Mouse (Mus musculus): ENCODE results near the gene Aqp1. TPM values are rescaled to one million over a fixed set of nuclear protein-coding genes. Genes with fewer than 3 reads are reported as not detected.
A peak's percentile ranks its signal among the peaks of the same experiment; 100 is the strongest.

The Aqp1 gene
- polyA plus RNA-seq (2015; fragmentation: Nextera tagmentation; extraction: Ambion mirVana), result 27.6 and 30.9 TPM in 2 replicates

GRCm38 (mm10) chr6:55335989-55336514 lies at the start of gene Aqp1:
TSS of gene Aqp1 (plus strand) at chr6:55336432.
- Histone ChIP-seq H3K4me3 (ENCODE audit: low read length) (no peak within 1 kb of the TSS), H3K4me2 (ENCODE audit: low read length) (no peak within 1 kb of the TSS), H3K4me1 (ENCODE audit: control insufficient read depth, insufficient read depth, low read depth, low read length) (peaks cover 13% of the 10 kb centered on the region), H3K27ac (ENCODE audit: low read depth, low read length) (no peak within 1 kb of the TSS), H3K9me3 (ENCODE audit: control insufficient read depth, low read length) (no peaks in the 10 kb centered on the region), H3K36me3 (ENCODE audit: control insufficient read depth, insufficient read depth, low read length) (no peaks in the 10 kb centered on the region), H3K9ac (ENCODE audit: low read depth, low read length) (no peak within 1 kb of the TSS), H3K27me3 (replicated peaks; ENCODE audit: control insufficient read depth, insufficient read depth, low read length) (no peaks in the 10 kb centered on the region)
- ATAC-seq, result peak; percentile 72
- WGBS, result 29% methylated on average over 12 of the region's 12 CpGs

DNA sequence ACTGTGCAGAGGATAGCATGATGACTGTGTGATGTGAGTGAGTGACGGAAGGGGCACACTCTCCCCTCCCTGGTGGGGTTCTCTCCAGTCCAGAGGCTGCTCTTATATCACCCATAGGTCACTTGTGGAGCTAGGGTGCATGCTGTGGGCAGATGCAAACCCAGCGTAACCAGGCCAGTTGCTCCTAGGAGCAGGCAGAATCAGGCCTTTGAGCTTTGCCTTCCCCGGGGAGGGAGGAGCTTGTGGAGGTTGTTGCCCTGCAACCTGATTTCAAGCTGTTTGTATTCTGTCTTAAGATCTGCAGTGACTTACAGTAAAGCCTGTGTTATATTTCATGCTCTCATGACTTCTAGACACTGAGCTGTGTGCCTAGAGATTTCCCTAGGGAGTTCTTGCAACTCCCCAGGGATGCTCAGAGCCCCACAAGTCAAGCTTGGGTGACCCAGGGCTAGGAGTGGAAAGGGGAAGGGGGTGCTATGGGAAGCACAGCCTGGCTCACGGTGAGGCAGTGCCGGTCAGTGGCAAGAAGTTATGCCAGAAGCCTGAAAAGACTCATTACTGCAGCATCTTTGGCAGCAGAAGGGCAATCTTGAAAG lies 48.1 kb upstream of the Aqp1 start:
- H3K9me3 ChIP-seq (ENCODE audit: control insufficient read depth, low read length), result no peaks in the 10 kb centered on the region
- no peak overlapping the region for H3K4me3 ChIP-seq (ENCODE audit: low read length)
- H3K36me3 ChIP-seq (ENCODE audit: control insufficient read depth, insufficient read depth, low read length), result no peaks in the 10 kb centered on the region
- 85% methylated on average over 5 of the region's 5 CpGs for WGBS
- H3K27ac ChIP-seq (ENCODE audit: low read depth, low read length), result no peak overlapping the region
- no peak overlapping the region for H3K4me2 ChIP-seq (ENCODE audit: low read length)
- no peak for ATAC-seq
- no peaks in the 10 kb centered on the region for H3K27me3 ChIP-seq (replicated peaks; ENCODE audit: control insufficient read depth, insufficient read depth, low read length)
- H3K4me1 ChIP-seq (ENCODE audit: control insufficient read depth, insufficient read depth, low read depth, low read length), result no peaks in the 10 kb centered on the region
- H3K9ac ChIP-seq (ENCODE audit: low read depth, low read length), result no peak overlapping the region

DNA sequence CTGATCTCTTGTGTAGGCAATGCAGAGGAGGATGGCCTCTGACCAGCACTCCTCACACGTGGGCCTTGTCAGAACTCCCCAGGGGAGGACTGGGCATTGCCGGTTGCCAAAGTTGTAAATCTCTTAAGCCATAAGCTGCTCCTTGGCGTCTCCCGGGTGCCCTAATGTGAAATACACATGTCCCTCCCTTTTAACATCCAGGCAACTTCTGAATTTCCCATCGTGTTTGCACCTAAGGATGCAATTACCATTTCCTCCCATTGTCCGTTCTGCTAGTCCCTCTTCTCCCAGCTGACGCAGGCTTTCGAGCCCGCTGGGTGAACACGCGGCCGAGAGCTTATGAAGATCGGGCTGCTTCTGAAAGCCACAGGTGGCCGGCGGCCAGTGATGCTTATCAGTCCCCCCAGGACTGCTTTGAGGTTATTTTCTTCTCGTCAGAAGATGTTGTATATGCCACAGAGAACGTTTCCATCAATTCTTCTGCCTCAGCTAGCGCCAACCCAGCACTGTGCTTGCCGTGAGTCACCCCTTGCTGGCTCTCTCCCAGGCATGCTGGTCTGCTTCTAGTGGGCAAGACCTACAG lies 41.6 kb upstream of the Aqp1 start:
- Histone ChIP-seq H3K4me2 (ENCODE audit: low read length) (no peak overlapping the region), H3K9ac (ENCODE audit: low read depth, low read length) (no peak overlapping the region), H3K27ac (ENCODE audit: low read depth, low read length) (no peak overlapping the region), H3K27me3 (replicated peaks; ENCODE audit: control insufficient read depth, insufficient read depth, low read length) (no peaks in the 10 kb centered on the region), H3K9me3 (ENCODE audit: control insufficient read depth, low read length) (no peaks in the 10 kb centered on the region), H3K36me3 (ENCODE audit: control insufficient read depth, insufficient read depth, low read length) (no peaks in the 10 kb centered on the region), H3K4me1 (ENCODE audit: control insufficient read depth, insufficient read depth, low read depth, low read length) (no peaks in the 10 kb centered on the region), H3K4me3 (ENCODE audit: low read length) (no peak overlapping the region)
- WGBS, result 59% methylated on average over 19 of the region's 19 CpGs
- ATAC-seq, result no peak

DNA sequence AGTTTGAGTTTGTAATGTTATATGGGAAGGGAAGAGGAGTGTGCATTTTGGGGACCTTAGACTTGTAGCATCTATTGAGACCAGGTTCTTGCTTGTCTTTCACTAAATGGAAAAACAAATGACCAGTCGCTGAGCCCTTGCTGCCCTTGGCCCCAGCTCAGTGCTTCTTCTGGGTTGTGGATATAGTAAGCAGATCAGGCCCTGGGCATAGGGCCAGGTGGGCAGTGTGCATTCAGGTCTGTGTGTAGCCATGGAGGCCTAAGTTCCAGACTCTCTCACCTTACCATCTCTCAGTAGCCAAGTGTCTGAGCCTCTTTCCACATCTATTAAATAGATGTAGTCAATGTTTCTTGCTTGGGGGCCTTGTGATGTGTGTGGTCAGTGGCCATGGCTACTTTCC lies 40.9 kb upstream of the Aqp1 start:
- no peak overlapping the region for H3K4me3 ChIP-seq (ENCODE audit: low read length)
- no peaks in the 10 kb centered on the region for H3K9me3 ChIP-seq (ENCODE audit: control insufficient read depth, low read length)
- no peak overlapping the region for H3K4me2 ChIP-seq (ENCODE audit: low read length)
- no peaks in the 10 kb centered on the region for H3K36me3 ChIP-seq (ENCODE audit: control insufficient read depth, insufficient read depth, low read length)
- no peak overlapping the region for H3K9ac ChIP-seq (ENCODE audit: low read depth, low read length)
- H3K27ac ChIP-seq (ENCODE audit: low read depth, low read length), result no peak overlapping the region
- H3K27me3 ChIP-seq (replicated peaks; ENCODE audit: control insufficient read depth, insufficient read depth, low read length), result no peaks in the 10 kb centered on the region
- no peak; the same call in 1 of the 2 replicates for ATAC-seq
- 73% methylated on average over 1 of the region's 1 CpGs for WGBS
- no peaks in the 10 kb centered on the region for H3K4me1 ChIP-seq (ENCODE audit: control insufficient read depth, insufficient read depth, low read depth, low read length)

GRCm38 (mm10) chr6:55299482-55299881 lies 36.8 kb upstream of the Aqp1 start:
- 86% methylated on average over 8 of the region's 8 CpGs for WGBS
- ATAC-seq, result no peak

DNA sequence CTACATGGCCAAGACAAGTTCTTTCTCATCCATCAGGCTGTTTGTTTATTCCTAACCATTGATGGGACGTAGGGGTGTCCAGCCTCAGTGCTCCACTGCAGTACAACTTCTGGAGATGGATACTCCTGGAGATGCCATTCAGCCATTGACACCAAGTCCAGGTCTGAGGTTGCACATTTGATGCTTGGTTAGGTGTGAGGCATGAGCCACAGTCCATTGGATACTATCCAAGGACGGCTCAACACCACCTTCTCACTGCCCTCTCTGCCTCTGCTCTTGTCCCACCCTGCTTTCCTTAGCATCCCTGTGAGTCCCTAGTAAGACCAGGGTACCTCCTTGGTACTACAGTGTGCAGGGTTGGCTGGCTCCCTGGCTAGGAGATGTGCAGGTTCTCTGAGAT lies 36.3 kb upstream of the Aqp1 start:
- no peak overlapping the region for H3K4me3 ChIP-seq (ENCODE audit: low read length)
- no peak overlapping the region for H3K4me2 ChIP-seq (ENCODE audit: low read length)
- no peaks in the 10 kb centered on the region for H3K36me3 ChIP-seq (ENCODE audit: control insufficient read depth, insufficient read depth, low read length)
- H3K27me3 ChIP-seq (replicated peaks; ENCODE audit: control insufficient read depth, insufficient read depth, low read length), result no peaks in the 10 kb centered on the region
- H3K4me1 ChIP-seq (ENCODE audit: control insufficient read depth, insufficient read depth, low read depth, low read length), result no peaks in the 10 kb centered on the region
- no peak for ATAC-seq
- WGBS, result 87% methylated on average over 2 of the region's 2 CpGs
- no peaks in the 10 kb centered on the region for H3K9me3 ChIP-seq (ENCODE audit: control insufficient read depth, low read length)
- no peak overlapping the region for H3K9ac ChIP-seq (ENCODE audit: low read depth, low read length)
- H3K27ac ChIP-seq (ENCODE audit: low read depth, low read length), result no peak overlapping the region

More at GRCm38 (mm10) chr6:55299482-55299881, 36.8 kb upstream of the Aqp1 start:
- Histone ChIP-seq H3K4me3 (ENCODE audit: low read length) (no peak overlapping the region), H3K9me3 (ENCODE audit: control insufficient read depth, low read length) (no peaks in the 10 kb centered on the region), H3K36me3 (ENCODE audit: control insufficient read depth, insufficient read depth, low read length) (no peaks in the 10 kb centered on the region), H3K9ac (ENCODE audit: low read depth, low read length) (no peak overlapping the region), H3K27me3 (replicated peaks; ENCODE audit: control insufficient read depth, insufficient read depth, low read length) (no peaks in the 10 kb centered on the region), H3K27ac (ENCODE audit: low read depth, low read length) (no peak overlapping the region), H3K4me2 (ENCODE audit: low read length) (no peak overlapping the region), H3K4me1 (ENCODE audit: control insufficient read depth, insufficient read depth, low read depth, low read length) (no peaks in the 10 kb centered on the region)

- no peak overlapping the region for H3K9ac ChIP-seq (ENCODE audit: low read depth, low read length)
- H3K36me3 ChIP-seq (ENCODE audit: control insufficient read depth, insufficient read depth, low read length), result no peaks in the 10 kb centered on the region
- 88% methylated on average over 11 of the region's 11 CpGs for WGBS
- no peak overlapping the region for H3K4me3 ChIP-seq (ENCODE audit: low read length)
- no peak overlapping the region for H3K27ac ChIP-seq (ENCODE audit: low read depth, low read length)
- H3K4me2 ChIP-seq (ENCODE audit: low read length), result no peak overlapping the region
- H3K4me1 ChIP-seq (ENCODE audit: control insufficient read depth, insufficient read depth, low read depth, low read length), result no peaks in the 10 kb centered on the region
- H3K27me3 ChIP-seq (replicated peaks; ENCODE audit: control insufficient read depth, insufficient read depth, low read length), result no peaks in the 10 kb centered on the region
- ATAC-seq, result no peak
- H3K9me3 ChIP-seq (ENCODE audit: control insufficient read depth, low read length), result no peaks in the 10 kb centered on the region
These were observed 35.5 kb upstream of the Aqp1 start for GRCm38 (mm10) chr6:55300704-55301103.

DNA sequence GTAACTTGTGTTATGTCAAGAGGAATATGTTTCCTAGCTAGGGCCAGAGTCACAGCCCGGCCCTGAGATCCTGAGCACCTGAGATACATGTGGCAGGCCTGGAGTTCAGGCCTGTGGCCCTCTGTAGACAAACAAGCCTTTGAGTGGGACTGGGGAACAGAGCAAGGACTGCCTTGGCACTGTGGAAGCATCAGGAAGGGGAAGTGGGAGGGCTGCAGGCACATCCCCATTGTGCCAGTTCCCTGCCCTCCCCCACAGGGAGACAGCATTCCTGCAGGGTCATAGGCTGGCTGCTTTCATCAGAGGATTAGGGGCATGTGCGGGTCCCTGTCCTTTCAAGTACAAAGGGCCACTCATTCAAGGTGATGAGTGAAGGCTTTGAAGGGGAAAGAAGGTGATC lies 26.1 kb upstream of the Aqp1 start:
- Histone ChIP-seq H3K27me3 (replicated peaks; ENCODE audit: control insufficient read depth, insufficient read depth, low read length) (no peaks in the 10 kb centered on the region), H3K36me3 (ENCODE audit: control insufficient read depth, insufficient read depth, low read length) (no peaks in the 10 kb centered on the region), H3K27ac (ENCODE audit: low read depth, low read length) (no peak overlapping the region), H3K9ac (ENCODE audit: low read depth, low read length) (no peak overlapping the region), H3K4me3 (ENCODE audit: low read length) (no peak overlapping the region), H3K4me1 (ENCODE audit: control insufficient read depth, insufficient read depth, low read depth, low read length) (no peaks in the 10 kb centered on the region), H3K9me3 (ENCODE audit: control insufficient read depth, low read length) (no peaks in the 10 kb centered on the region), H3K4me2 (ENCODE audit: low read length) (no peak overlapping the region)
- 80% methylated on average over 2 of the region's 2 CpGs for WGBS
- ATAC-seq, result no peak

DNA sequence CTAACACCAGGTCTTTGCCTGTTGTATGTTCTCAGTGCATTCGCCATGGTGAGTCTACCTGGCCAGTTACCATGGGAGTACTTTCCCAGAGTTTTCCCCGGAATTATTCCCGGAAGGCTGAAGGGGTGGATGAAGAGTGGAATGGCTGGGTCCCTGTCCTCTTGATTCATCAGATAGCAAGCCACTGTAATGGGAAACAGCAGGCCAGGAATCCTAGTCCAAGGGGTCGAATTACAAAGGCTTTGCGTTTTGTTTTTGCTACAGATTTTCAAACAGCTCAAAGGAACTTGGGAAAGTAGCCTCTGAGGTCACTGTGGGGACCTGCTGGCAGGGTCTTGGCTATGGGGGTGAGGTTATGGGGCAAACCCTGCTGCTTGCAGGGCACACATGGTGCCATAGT lies 24.3 kb upstream of the Aqp1 start:
- Histone ChIP-seq H3K9me3 (ENCODE audit: control insufficient read depth, low read length) (no peaks in the 10 kb centered on the region), H3K4me1 (ENCODE audit: control insufficient read depth, insufficient read depth, low read depth, low read length) (no peaks in the 10 kb centered on the region), H3K36me3 (ENCODE audit: control insufficient read depth, insufficient read depth, low read length) (no peaks in the 10 kb centered on the region), H3K27ac (ENCODE audit: low read depth, low read length) (no peak overlapping the region), H3K4me3 (ENCODE audit: low read length) (no peak overlapping the region), H3K9ac (ENCODE audit: low read depth, low read length) (no peak overlapping the region), H3K27me3 (replicated peaks; ENCODE audit: control insufficient read depth, insufficient read depth, low read length) (no peaks in the 10 kb centered on the region), H3K4me2 (ENCODE audit: low read length) (no peak overlapping the region)
- WGBS, result 80% methylated on average over 5 of the region's 5 CpGs
- no peak for ATAC-seq
